Mouse (Mus musculus): ENCODE results near the gene Ugt1a9.

DNA sequence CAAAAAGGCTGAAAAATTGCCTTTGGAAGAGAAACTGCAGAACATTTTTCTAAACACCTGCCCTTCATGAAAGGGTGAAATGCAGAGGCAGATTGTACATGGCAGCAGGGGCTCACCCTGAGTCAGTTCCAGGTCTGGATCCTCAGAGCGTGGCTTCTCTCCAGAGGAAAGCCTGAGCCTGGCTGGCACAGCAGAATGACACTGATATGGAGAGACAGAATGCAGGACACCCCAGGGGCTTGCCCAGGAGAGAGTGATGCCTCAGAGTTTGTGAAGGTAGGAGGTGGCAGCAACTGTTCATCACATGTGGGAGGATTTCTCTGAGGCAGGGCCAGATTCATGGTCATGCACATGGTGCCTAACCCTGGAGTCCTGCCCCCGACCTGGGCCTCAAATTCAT, 129.4 kb downstream of the Ugt1a9 start:
- TF ChIP-seq CTCF (IDR thresholded peaks at IDR 0.05; ENCODE audit: borderline replicate concordance, extremely low read depth, insufficient read depth, insufficient read length) (no peak), POLR2A (IDR thresholded peaks at IDR 0.05; ENCODE audit: borderline replicate concordance, extremely low read depth, insufficient read depth, insufficient read length, poor library complexity, severe bottlenecking) (no peak)

All from brain, embryonic 14.5 days (tissue).